Mouse (Mus musculus): ENCODE results near the gene Vangl2. TPM values are rescaled to one million over a fixed set of nuclear protein-coding genes. Genes with fewer than 3 reads are reported as not detected.

Vangl2 gene
- polyA plus RNA-seq, 1 experiment from 2014 or later = 16.0 TPM

DNA sequence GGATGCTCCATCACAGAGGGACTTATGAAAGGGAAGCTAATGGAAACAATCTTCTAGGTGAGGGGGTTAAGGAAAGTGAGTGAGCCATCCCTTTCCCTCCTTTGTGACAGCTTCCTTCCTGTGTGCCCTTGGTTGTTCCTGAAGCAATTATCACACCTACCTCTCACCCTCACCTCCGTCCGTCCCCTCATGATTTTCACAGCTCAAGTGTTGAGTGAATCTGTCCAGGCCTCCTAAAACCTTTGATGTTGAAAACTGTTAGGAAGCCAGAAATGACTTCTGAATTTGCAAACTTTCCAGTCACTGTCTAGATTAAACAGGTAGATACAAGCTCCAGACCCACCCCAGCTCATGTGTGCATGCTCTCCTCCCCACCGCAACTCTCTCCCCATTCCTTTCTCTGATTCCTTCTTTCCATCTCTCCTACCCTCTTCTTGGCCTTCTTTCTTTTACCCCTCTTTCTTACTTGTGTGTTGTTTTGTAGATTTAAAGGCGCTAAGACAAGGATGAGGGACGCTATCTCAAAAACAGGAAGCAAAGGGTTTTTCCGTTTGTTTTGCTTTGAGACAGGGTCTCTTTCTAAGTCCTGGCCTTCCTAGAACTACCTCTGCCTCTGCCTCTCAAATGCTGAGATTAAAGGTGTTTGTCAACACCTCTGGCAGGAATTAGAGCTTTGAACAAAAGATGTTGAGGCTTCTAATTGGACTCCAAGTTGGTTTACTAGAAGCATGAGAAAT is 62.0 kb downstream of the Vangl2 start:
- 48% methylated on average over 6 of the region's 6 CpGs for WGBS
- H3K36me3 ChIP-seq = no peaks in the 10 kb centered on the region
- H3K9me3 ChIP-seq = no peaks in the 10 kb centered on the region
- no peak overlapping the region for H3K27ac ChIP-seq
- H3K27me3 ChIP-seq (ENCODE audit: insufficient read depth, poor library complexity, severe bottlenecking) = no peaks in the 10 kb centered on the region
- H3K4me1 ChIP-seq = no peaks in the 10 kb centered on the region
- H3K4me3 ChIP-seq = no peak overlapping the region
- peak; percentile 55 for DNase-seq (ENCODE audit: low spot score)

- WGBS = 81% methylated on average over 6 of the region's 6 CpGs
- Histone ChIP-seq H3K4me3 (no peak overlapping the region), H3K4me1 (no peaks in the 10 kb centered on the region), H3K27ac (no peak overlapping the region), H3K36me3 (no peaks in the 10 kb centered on the region), H3K9me3 (no peaks in the 10 kb centered on the region), H3K27me3 (ENCODE audit: insufficient read depth, poor library complexity, severe bottlenecking) (no peaks in the 10 kb centered on the region)
- peak; percentile 11 for DNase-seq (ENCODE audit: low spot score)
Measured at GRCm38 (mm10) chr1:171963613-171964012, 64.6 kb downstream of the Vangl2 start.

GRCm38 (mm10) chr1:171961704-171962103 is 66.5 kb downstream of the Vangl2 start:
- Histone ChIP-seq H3K27me3 (ENCODE audit: insufficient read depth, poor library complexity, severe bottlenecking) (no peaks in the 10 kb centered on the region), H3K9me3 (no peaks in the 10 kb centered on the region), H3K4me3 (no peak overlapping the region), H3K27ac (no peak overlapping the region), H3K4me1 (no peaks in the 10 kb centered on the region), H3K36me3 (no peaks in the 10 kb centered on the region)
- DNase-seq (ENCODE audit: low spot score) = peak; percentile 33
- 86% methylated on average over 6 of the region's 6 CpGs for WGBS

DNA sequence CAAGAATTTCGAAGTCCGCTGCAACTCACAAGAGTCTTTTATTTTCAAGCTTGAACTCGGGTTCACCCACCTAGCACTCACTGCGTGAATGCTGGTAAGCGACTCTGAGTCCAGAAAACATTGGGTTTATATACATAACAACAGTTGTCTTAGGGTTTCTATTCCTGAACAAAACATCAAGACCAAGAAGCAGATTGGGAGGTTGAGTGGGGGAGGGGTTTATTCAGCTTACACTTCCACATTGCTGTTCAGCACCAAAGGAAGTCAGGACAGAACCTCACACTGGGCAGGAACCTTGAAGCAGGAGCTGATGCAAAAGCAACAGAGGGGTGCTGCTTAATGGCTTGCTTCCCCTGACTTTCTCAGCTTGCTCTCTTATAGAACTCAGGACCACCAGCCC is 67.5 kb downstream of the Vangl2 start:
- Histone ChIP-seq H3K36me3 (no peaks in the 10 kb centered on the region), H3K27ac (no peak overlapping the region), H3K9me3 (no peaks in the 10 kb centered on the region), H3K4me1 (no peaks in the 10 kb centered on the region), H3K27me3 (ENCODE audit: insufficient read depth, poor library complexity, severe bottlenecking) (no peaks in the 10 kb centered on the region), H3K4me3 (no peak overlapping the region)
- peak; percentile 28 for DNase-seq (ENCODE audit: low spot score)
- 88% methylated on average over 5 of the region's 5 CpGs for WGBS

- H3K36me3 ChIP-seq = no peaks in the 10 kb centered on the region
- no peak overlapping the region for H3K27ac ChIP-seq
- no peaks in the 10 kb centered on the region for H3K27me3 ChIP-seq (ENCODE audit: insufficient read depth, poor library complexity, severe bottlenecking)
- H3K4me3 ChIP-seq = no peak overlapping the region
- 71% methylated on average over 2 of the region's 2 CpGs for WGBS
- H3K4me1 ChIP-seq = no peaks in the 10 kb centered on the region
- H3K9me3 ChIP-seq = no peaks in the 10 kb centered on the region
- peak; percentile 66 for DNase-seq (ENCODE audit: low spot score)
Measured at GRCm38 (mm10) chr1:171957411-171957810, 70.8 kb downstream of the Vangl2 start.

GRCm38 (mm10) chr1:171955071-171955470 is 73.2 kb downstream of the Vangl2 start:
- no peaks in the 10 kb centered on the region for H3K27me3 ChIP-seq (ENCODE audit: insufficient read depth, poor library complexity, severe bottlenecking)
- WGBS = 74% methylated on average over 6 of the region's 6 CpGs
- DNase-seq (ENCODE audit: low spot score) = peak; percentile 20
- H3K27ac ChIP-seq = no peak overlapping the region
- no peaks in the 10 kb centered on the region for H3K4me1 ChIP-seq
- no peak overlapping the region for H3K4me3 ChIP-seq
- H3K9me3 ChIP-seq = no peaks in the 10 kb centered on the region
- no peaks in the 10 kb centered on the region for H3K36me3 ChIP-seq

Other genes starting within 250 kb of the Vangl2 start
- gene Cd84, start 188.7 kb downstream of the Vangl2 start, polyA plus RNA-seq (2016; fragmentation: Nextera tagmentation; extraction: Ambion mirVana) = 0.34 and 0.48 TPM in 2 replicates
- gene Gm10521, start 132.8 kb downstream of the Vangl2 start, polyA plus RNA-seq (2016; fragmentation: Nextera tagmentation; extraction: Ambion mirVana) = not detected in 2 replicates
- 0.08 TPM in 1 of 2 replicates, not detected in the other for gene Slamf6, start 110.9 kb downstream of the Vangl2 start, polyA plus RNA-seq (2016; fragmentation: Nextera tagmentation; extraction: Ambion mirVana)
- gene Nhlh1, start 29.1 kb upstream of the Vangl2 start, polyA plus RNA-seq (2016; fragmentation: Nextera tagmentation; extraction: Ambion mirVana) = 0.09 TPM in 1 of 2 replicates, not detected in the other
- gene Copa, start 54.1 kb upstream of the Vangl2 start, polyA plus RNA-seq (2016; fragmentation: Nextera tagmentation; extraction: Ambion mirVana) = 188 and 218 TPM in 2 replicates
- gene Ncstn, start 54.4 kb upstream of the Vangl2 start, polyA plus RNA-seq (2016; fragmentation: Nextera tagmentation; extraction: Ambion mirVana) = 107 and 124 TPM in 2 replicates
- gene Pex19, start 98.3 kb upstream of the Vangl2 start, polyA plus RNA-seq (2016; fragmentation: Nextera tagmentation; extraction: Ambion mirVana) = 154 and 161 TPM in 2 replicates
- gene Dcaf8, start 119.6 kb upstream of the Vangl2 start, polyA plus RNA-seq (2016; fragmentation: Nextera tagmentation; extraction: Ambion mirVana) = 110 and 125 TPM in 2 replicates
- gene Pea15a, start 178.4 kb upstream of the Vangl2 start, polyA plus RNA-seq (2016; fragmentation: Nextera tagmentation; extraction: Ambion mirVana) = 115 and 152 TPM in 2 replicates
- gene Casq1, start 191.4 kb upstream of the Vangl2 start, polyA plus RNA-seq (2016; fragmentation: Nextera tagmentation; extraction: Ambion mirVana) = 225 and 307 TPM in 2 replicates
- gene Atp1a4, start 230.0 kb upstream of the Vangl2 start, polyA plus RNA-seq (2016; fragmentation: Nextera tagmentation; extraction: Ambion mirVana) = 0.09 and 0.12 TPM in 2 replicates
- 30.1 and 33.2 TPM in 2 replicates for gene Igsf8, start 233.2 kb upstream of the Vangl2 start, polyA plus RNA-seq (2016; fragmentation: Nextera tagmentation; extraction: Ambion mirVana)

Data from heart, embryonic 10.5 days (tissue).